Mouse (Mus musculus): ENCODE measurements around the gene Tifab. TPM values are rescaled to one million over a fixed set of nuclear protein-coding genes. Genes with fewer than 3 reads are reported as not detected.

Gene Tifab
- polyA plus RNA-seq, 1 experiment = not detected

GRCm38 (mm10) chr13:56155671-56156070 is 23.0 kb downstream of the Tifab start:
- H3K4me3 ChIP-seq = no peak overlapping the region
- H3K79me2 ChIP-seq (ENCODE audit: control insufficient read depth, insufficient read depth) = no peaks in the 10 kb centered on the region
- H3K36me3 ChIP-seq (ENCODE audit: control insufficient read depth, insufficient read depth) = no peaks in the 10 kb centered on the region
- no peak for TF ChIP-seq TCF12 (IDR thresholded peaks at IDR 0.05; ENCODE audit: insufficient read depth, poor library complexity, severe bottlenecking)
- TF ChIP-seq MYOD1 (IDR thresholded peaks at IDR 0.05; ENCODE audit: control insufficient read depth in 1 of 3, insufficient read length in 2 of 3, low read depth in 2 of 3) = no peak
- TF ChIP-seq MAX (IDR thresholded peaks at IDR 0.05; ENCODE audit: low read depth) = no peak
- TF ChIP-seq POLR2A (IDR thresholded peaks at IDR 0.05; ENCODE audit: insufficient read length, low read depth) = no peak
- no peak for TF ChIP-seq CEBPB (IDR thresholded peaks at IDR 0.05; ENCODE audit: insufficient read depth, poor library complexity, severe bottlenecking)
- no peak for TF ChIP-seq USF1 (IDR thresholded peaks at IDR 0.05; ENCODE audit: low read depth)
- H3K4me2 ChIP-seq (ENCODE audit: low read depth) = no peak overlapping the region
- no peak overlapping the region for H3ac ChIP-seq (ENCODE audit: control insufficient read depth, insufficient read length)
- H3K27me3 ChIP-seq (ENCODE audit: control insufficient read depth, insufficient read depth, insufficient read length) = peaks cover 16% of the 10 kb centered on the region

GRCm38 (mm10) chr13:56155048-56155447 is 23.6 kb downstream of the Tifab start:
- no peak overlapping the region for H3K4me3 ChIP-seq
- no peaks in the 10 kb centered on the region for H3K79me2 ChIP-seq (ENCODE audit: control insufficient read depth, insufficient read depth)
- H3K36me3 ChIP-seq (ENCODE audit: control insufficient read depth, insufficient read depth) = no peaks in the 10 kb centered on the region
- no peak for TF ChIP-seq POLR2A (IDR thresholded peaks at IDR 0.05; ENCODE audit: insufficient read length, low read depth)
- TF ChIP-seq SRF (IDR thresholded peaks at IDR 0.05; ENCODE audit: control insufficient read depth, insufficient read length, low read depth) = no peak
- no peak for TF ChIP-seq REST (IDR thresholded peaks at IDR 0.05; ENCODE audit: insufficient read depth, insufficient read length)
- TF ChIP-seq TCF12 (IDR thresholded peaks at IDR 0.05; ENCODE audit: insufficient read depth, poor library complexity, severe bottlenecking) = no peak
- TF ChIP-seq MYOD1 (IDR thresholded peaks at IDR 0.05; ENCODE audit: control insufficient read depth in 1 of 3, insufficient read length in 2 of 3, low read depth in 2 of 3) = no peak
- no peak for TF ChIP-seq TCF3 (IDR thresholded peaks at IDR 0.05; ENCODE audit: insufficient read length, low read depth)
- no peak for TF ChIP-seq POLR2AphosphoS2 (IDR thresholded peaks at IDR 0.05; ENCODE audit: insufficient read length, low read depth)
- TF ChIP-seq CEBPB (IDR thresholded peaks at IDR 0.05; ENCODE audit: insufficient read depth, poor library complexity, severe bottlenecking) = no peak
- no peak for TF ChIP-seq MYOG (IDR thresholded peaks at IDR 0.05; ENCODE audit: control insufficient read depth in 1 of 3, insufficient read depth in 1 of 3, insufficient read length in 2 of 3, low read depth in 2 of 3)
- TF ChIP-seq MAX (IDR thresholded peaks at IDR 0.05; ENCODE audit: low read depth) = no peak
- no peak for TF ChIP-seq E2F4 (IDR thresholded peaks at IDR 0.05; ENCODE audit: insufficient read depth)
- no peak for TF ChIP-seq USF1 (IDR thresholded peaks at IDR 0.05; ENCODE audit: low read depth)
- no peak overlapping the region for H3ac ChIP-seq (ENCODE audit: control insufficient read depth, insufficient read length)
- peaks cover 10% of the 10 kb centered on the region for H3K27me3 ChIP-seq (ENCODE audit: control insufficient read depth, insufficient read depth, insufficient read length)
- no peak overlapping the region for H3K4me2 ChIP-seq (ENCODE audit: low read depth)

- Histone ChIP-seq H3K4me2 (ENCODE audit: low read depth) (no peak overlapping the region), H3K36me3 (ENCODE audit: control insufficient read depth, insufficient read depth) (no peaks in the 10 kb centered on the region), H3K79me2 (ENCODE audit: control insufficient read depth, insufficient read depth) (no peaks in the 10 kb centered on the region), H3K27me3 (ENCODE audit: control insufficient read depth, insufficient read depth, insufficient read length) (peaks cover 11% of the 10 kb centered on the region), H3ac (ENCODE audit: control insufficient read depth, insufficient read length) (no peak overlapping the region), H3K4me3 (no peak overlapping the region)
- TF ChIP-seq POLR2AphosphoS2 (IDR thresholded peaks at IDR 0.05; ENCODE audit: insufficient read length, low read depth) = no peak
- TF ChIP-seq TCF12 (IDR thresholded peaks at IDR 0.05; ENCODE audit: insufficient read depth, poor library complexity, severe bottlenecking) = no peak
- no peak for TF ChIP-seq TCF3 (IDR thresholded peaks at IDR 0.05; ENCODE audit: insufficient read length, low read depth)
- no peak for TF ChIP-seq E2F4 (IDR thresholded peaks at IDR 0.05; ENCODE audit: insufficient read depth)
- no peak for TF ChIP-seq USF1 (IDR thresholded peaks at IDR 0.05; ENCODE audit: low read depth)
- TF ChIP-seq MYOD1 (IDR thresholded peaks at IDR 0.05; ENCODE audit: control insufficient read depth in 1 of 3, insufficient read length in 2 of 3, low read depth in 2 of 3) = no peak
- TF ChIP-seq SRF (IDR thresholded peaks at IDR 0.05; ENCODE audit: control insufficient read depth, insufficient read length, low read depth) = no peak
- no peak for TF ChIP-seq CEBPB (IDR thresholded peaks at IDR 0.05; ENCODE audit: insufficient read depth, poor library complexity, severe bottlenecking)
- no peak for TF ChIP-seq POLR2A (IDR thresholded peaks at IDR 0.05; ENCODE audit: insufficient read length, low read depth)
- no peak for TF ChIP-seq MAX (IDR thresholded peaks at IDR 0.05; ENCODE audit: low read depth)
- no peak for TF ChIP-seq MYOG (IDR thresholded peaks at IDR 0.05; ENCODE audit: control insufficient read depth in 1 of 3, insufficient read depth in 1 of 3, insufficient read length in 2 of 3, low read depth in 2 of 3)
- no peak for TF ChIP-seq REST (IDR thresholded peaks at IDR 0.05; ENCODE audit: insufficient read depth, insufficient read length)
Observed at GRCm38 (mm10) chr13:56152773-56153460, 25.8 kb downstream of the Tifab start.

- Histone ChIP-seq H3ac (ENCODE audit: control insufficient read depth, insufficient read length) (no peak overlapping the region), H3K27me3 (ENCODE audit: control insufficient read depth, insufficient read depth, insufficient read length) (peaks cover 16% of the 10 kb centered on the region), H3K36me3 (ENCODE audit: control insufficient read depth, insufficient read depth) (no peaks in the 10 kb centered on the region), H3K79me2 (ENCODE audit: control insufficient read depth, insufficient read depth) (no peaks in the 10 kb centered on the region), H3K4me3 (no peak overlapping the region), H3K4me2 (ENCODE audit: low read depth) (no peak overlapping the region)
- TF ChIP-seq TCF3 (IDR thresholded peaks at IDR 0.05; ENCODE audit: insufficient read length, low read depth) (no peak), REST (IDR thresholded peaks at IDR 0.05; ENCODE audit: insufficient read depth, insufficient read length) (no peak), POLR2AphosphoS2 (IDR thresholded peaks at IDR 0.05; ENCODE audit: insufficient read length, low read depth) (no peak), MYOD1 (IDR thresholded peaks at IDR 0.05; ENCODE audit: control insufficient read depth in 1 of 3, insufficient read length in 2 of 3, low read depth in 2 of 3) (no peak), E2F4 (IDR thresholded peaks at IDR 0.05; ENCODE audit: insufficient read depth) (no peak), POLR2A (IDR thresholded peaks at IDR 0.05; ENCODE audit: insufficient read length, low read depth) (no peak), MYOG (IDR thresholded peaks at IDR 0.05; ENCODE audit: control insufficient read depth in 1 of 3, insufficient read depth in 1 of 3, insufficient read length in 2 of 3, low read depth in 2 of 3) (no peak), USF1 (IDR thresholded peaks at IDR 0.05; ENCODE audit: low read depth) (no peak)
Observed at GRCm38 (mm10) chr13:56151404-56152226, 27.1 kb downstream of the Tifab start.

Data from myocyte (in vitro differentiated cells).